Mouse (Mus musculus) hindbrain, embryonic 13.5 days (tissue): ENCODE measurements around the gene Clcf1. TPM values are rescaled to one million over a fixed set of nuclear protein-coding genes. Genes with fewer than 3 reads are reported as not detected.
A peak's percentile ranks its signal among the peaks of the same experiment; 100 is the strongest.

Source experiments
- ATAC-seq: fragments of 200-750 bp; cut with Nextera tagmentation; 2 replicates; pipeline ENCODE4 v1.8.0; 2017; ENCODE audit warnings: moderate TSS enrichment; ENCODE audit not compliant: low FRiP score
- H3K27ac ChIP-seq: fragments of 300-500 bp; sonication (generic); 2 replicates; pipeline ENCODE4 v1.5.1; 2015; ENCODE audit warnings: inconsistent platforms, mild to moderate bottlenecking, moderate library complexity
- H3K27me3 ChIP-seq: fragments of 300-500 bp; sonication (generic); 2 replicates; pipeline ENCODE4 v1.6.1; 2015; ENCODE audit warnings: mild to moderate bottlenecking, inconsistent platforms
- H3K36me3 ChIP-seq: fragments of 300-500 bp; sonication (generic); 2 replicates; pipeline ENCODE4 v1.6.1; 2015; ENCODE audit warnings: mild to moderate bottlenecking, inconsistent platforms
- H3K4me1 ChIP-seq: fragments of 300-500 bp; sonication (generic); replicated peaks from 2 replicates; pipeline ENCODE4 v1.6.1; 2015; ENCODE audit warnings: inconsistent platforms
- H3K4me2 ChIP-seq: fragments of 300-500 bp; sonication (generic); 2 replicates; pipeline ENCODE4 v1.6.1; 2015; ENCODE audit warnings: inconsistent platforms, mild to moderate bottlenecking, moderate library complexity
- H3K4me3 ChIP-seq: fragments of 300-500 bp; sonication (generic); 2 replicates; pipeline ENCODE4 v1.5.1; 2015; ENCODE audit warnings: mild to moderate bottlenecking, inconsistent platforms
- H3K9ac ChIP-seq: fragments of 300-500 bp; sonication (generic); 2 replicates; pipeline ENCODE4 v1.6.1; 2015; ENCODE audit warnings: mild to moderate bottlenecking, inconsistent platforms
- H3K9me3 ChIP-seq: fragments of 300-500 bp; sonication (generic); 2 replicates; pipeline ENCODE4 v1.6.1; 2016; ENCODE audit warnings: inconsistent platforms
- WGBS: fragments of 180-500 bp; shearing (Covaris S2); methylation state at CpG from one replicate; pipeline ENCODE4 v1.1.7; 2015; 5-methylcytosine and 5-hydroxymethylcytosine counted together
- polyA plus RNA-seq: library from polyadenylated mRNA; unstranded; fragments of >200 nt; fragmentation: Nextera tagmentation; extraction: Ambion mirVana; gene quantifications from 2 replicates; pipeline ENCODE4 v1.2.1, GENCODE M21; 2015

Clcf1 gene
- polyA plus RNA-seq, 1 experiment from 2014 or later = 0.58 TPM

DNA sequence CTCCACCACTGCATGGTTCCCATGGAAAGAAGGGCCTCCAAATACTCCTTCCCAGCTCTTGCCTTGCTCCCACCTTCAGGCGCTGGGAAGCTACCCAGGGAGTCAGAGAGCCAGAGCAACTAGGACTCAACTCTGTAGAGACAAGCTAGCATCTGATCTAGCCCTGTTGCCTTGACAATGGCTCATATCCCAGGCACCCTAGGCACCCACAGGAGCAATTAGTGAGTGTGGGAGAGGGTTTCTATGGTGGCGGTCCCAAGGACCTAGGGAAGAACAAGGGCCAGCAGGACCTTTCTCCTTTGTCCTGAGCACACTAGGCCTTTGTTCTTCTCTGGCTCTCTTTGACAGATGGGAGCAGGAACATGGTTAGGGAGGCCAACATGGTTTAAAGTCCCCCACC is 30.3 kb upstream of the Clcf1 start:
- H3K36me3 ChIP-seq = no peaks in the 10 kb centered on the region
- H3K9ac ChIP-seq = no peak overlapping the region
- H3K4me2 ChIP-seq = no peak overlapping the region
- ATAC-seq = no peak
- no peaks in the 10 kb centered on the region for H3K27me3 ChIP-seq
- no peaks in the 10 kb centered on the region for H3K9me3 ChIP-seq
- no peak overlapping the region for H3K4me3 ChIP-seq
- no peak overlapping the region for H3K27ac ChIP-seq
- H3K4me1 ChIP-seq = peaks cover 17% of the 10 kb centered on the region
- WGBS = 70% methylated on average over 2 of the region's 2 CpGs

DNA sequence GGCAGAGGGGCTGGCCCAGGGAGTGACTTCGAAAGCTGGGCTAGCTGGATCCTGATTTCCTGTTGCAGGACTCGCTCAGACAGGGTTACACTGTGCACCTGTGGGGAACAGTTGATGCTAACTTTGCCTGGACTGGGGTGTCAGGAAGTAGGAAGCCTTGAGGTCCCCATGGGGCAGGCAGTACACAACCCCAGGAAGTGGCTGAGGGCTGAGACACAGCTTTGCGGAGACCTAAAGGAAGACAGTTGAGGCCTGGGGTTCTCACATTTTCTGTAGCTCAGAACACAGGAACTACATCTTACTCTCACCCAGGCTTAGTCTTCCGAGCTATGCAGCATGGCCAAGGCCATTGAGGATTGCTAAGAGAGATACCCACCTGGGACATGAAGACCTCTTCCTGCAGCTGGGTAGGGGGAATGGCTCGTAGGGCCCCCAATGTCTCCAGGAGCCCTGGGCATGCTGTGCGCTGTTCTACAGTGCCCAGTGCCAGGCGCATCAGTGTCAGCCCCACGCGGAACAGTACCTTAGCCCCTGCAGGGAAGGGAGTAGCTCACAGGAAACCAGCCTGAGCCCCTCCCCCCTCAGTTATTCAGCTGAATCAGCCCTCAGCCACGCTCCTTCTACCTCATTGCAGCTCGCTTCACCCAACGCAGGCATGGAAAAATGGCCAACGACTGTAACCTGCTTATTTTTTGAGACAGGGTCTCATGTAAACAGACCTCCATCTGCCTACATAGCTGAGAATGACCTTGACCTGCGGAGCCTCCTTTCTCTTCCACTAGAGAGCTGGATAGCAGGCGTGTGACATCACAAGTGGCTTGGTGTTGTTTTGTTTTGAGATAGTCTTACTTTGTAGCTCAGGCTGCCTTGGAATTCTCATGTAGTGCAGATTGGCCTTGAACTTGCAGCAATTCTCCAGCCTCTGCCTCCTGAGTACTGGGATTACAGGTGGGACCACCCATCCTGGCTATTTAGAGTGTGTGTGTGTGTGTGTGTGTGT is 28.8 kb upstream of the Clcf1 start:
- WGBS = 62% methylated on average over 15 of the region's 15 CpGs
- H3K9ac ChIP-seq = no peak overlapping the region
- H3K27me3 ChIP-seq = no peaks in the 10 kb centered on the region

DNA sequence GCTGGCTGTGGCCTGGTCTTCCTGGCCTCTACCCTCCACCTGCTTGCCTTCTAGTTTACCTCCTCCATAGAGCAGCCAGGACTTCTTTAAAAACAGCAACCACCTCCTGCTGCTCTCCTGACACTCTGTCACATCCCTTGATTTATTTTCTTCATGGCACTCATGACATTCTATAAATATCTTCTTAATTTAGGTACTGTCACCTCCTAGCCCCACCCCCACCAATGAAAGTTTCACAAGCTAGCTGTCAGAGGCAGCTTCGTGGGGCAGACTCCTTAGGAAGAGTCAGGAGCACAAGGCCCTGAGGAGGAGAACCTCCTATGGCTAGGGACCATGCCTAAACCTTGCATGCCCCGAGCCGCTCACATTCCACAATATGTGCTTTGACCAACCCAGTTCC is 26.7 kb upstream of the Clcf1 start:
- no peak overlapping the region for H3K4me3 ChIP-seq
- no peak overlapping the region for H3K9ac ChIP-seq
- H3K27me3 ChIP-seq = no peaks in the 10 kb centered on the region
- no peaks in the 10 kb centered on the region for H3K9me3 ChIP-seq
- no peak overlapping the region for H3K4me2 ChIP-seq
- H3K36me3 ChIP-seq = no peaks in the 10 kb centered on the region
- no peak overlapping the region for H3K27ac ChIP-seq
- WGBS = 74% methylated on average over 3 of the region's 3 CpGs
- no peak for ATAC-seq
- H3K4me1 ChIP-seq = peaks cover 14% of the 10 kb centered on the region

More for the DNA sequence above, 28.8 kb upstream of the Clcf1 start:
- Histone ChIP-seq H3K27ac (no peak overlapping the region), H3K9me3 (no peaks in the 10 kb centered on the region), H3K4me2 (no peak overlapping the region), H3K4me1 (peaks cover 17% of the 10 kb centered on the region), H3K4me3 (no peak overlapping the region), H3K36me3 (no peaks in the 10 kb centered on the region)
- no peak for ATAC-seq

DNA sequence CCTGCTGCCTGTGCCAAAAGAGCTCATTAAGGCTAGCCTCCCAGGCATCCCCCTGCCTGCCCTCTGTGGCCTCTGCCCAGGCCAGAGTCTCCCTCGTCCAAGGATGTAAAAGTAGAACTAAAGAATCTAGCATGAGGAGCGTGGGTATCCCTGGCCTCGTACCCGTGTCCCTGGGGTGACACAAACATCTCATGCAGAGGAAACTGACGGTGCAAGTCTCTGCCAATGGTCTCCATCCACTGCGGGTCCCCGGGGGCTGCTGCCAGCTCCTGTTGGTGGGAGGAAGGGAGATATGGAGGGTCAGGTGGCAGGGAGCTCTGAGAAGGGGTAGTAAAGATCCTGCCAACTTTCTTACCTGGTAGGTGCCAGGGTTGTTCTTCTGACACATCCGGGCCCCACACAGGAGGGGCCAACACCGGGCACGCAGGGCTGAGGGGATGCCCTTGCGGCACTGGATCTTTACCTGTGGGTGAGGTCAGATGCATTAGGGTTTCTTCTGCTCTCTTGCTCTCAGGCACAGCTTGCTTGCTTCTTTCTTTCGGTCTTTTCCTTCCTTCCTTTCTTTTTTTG is 24.9 kb upstream of the Clcf1 start:
- Histone ChIP-seq H3K4me1 (peaks cover 29% of the 10 kb centered on the region), H3K4me2 (no peak overlapping the region), H3K4me3 (no peak overlapping the region), H3K27me3 (no peaks in the 10 kb centered on the region), H3K36me3 (peaks cover 11% of the 10 kb centered on the region), H3K27ac (no peak overlapping the region), H3K9me3 (no peaks in the 10 kb centered on the region), H3K9ac (no peak overlapping the region; the same call in 1 of the 2 replicates)
- ATAC-seq = no peak
- 92% methylated on average over 12 of the region's 12 CpGs for WGBS

DNA sequence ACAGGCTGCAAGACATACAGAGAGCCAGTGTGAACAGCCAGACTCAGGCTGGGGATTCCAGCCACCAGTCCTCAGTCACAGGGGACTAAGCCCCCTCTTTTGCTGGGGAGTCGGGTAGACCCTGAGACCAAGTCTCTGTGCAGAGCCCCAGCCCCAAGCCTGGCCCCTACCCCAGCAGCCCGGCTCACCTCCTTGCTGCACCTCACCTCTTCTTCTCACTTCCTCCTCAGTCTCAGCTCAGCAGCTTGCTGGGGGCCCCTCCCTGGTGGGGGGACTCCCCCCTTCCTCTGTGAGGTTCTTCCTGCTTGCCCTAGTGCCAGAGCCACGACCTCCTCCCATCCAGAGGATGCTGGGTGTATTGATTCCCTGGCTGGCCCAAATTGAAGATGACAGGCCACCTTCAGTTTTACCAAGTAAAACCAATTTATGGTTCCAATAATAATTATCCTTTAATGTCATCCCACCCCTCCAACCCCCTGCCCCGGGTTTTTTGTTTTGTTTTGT is 23.2 kb upstream of the Clcf1 start, which contains the start of gene Tbc1d10c:
Gene Tbc1d10c, minus strand, starts transcription at position 454 of the 504 bp plus-strand sequence.
- peak within 1 kb of the TSS; percentile 99 for H3K9ac ChIP-seq

DNA sequence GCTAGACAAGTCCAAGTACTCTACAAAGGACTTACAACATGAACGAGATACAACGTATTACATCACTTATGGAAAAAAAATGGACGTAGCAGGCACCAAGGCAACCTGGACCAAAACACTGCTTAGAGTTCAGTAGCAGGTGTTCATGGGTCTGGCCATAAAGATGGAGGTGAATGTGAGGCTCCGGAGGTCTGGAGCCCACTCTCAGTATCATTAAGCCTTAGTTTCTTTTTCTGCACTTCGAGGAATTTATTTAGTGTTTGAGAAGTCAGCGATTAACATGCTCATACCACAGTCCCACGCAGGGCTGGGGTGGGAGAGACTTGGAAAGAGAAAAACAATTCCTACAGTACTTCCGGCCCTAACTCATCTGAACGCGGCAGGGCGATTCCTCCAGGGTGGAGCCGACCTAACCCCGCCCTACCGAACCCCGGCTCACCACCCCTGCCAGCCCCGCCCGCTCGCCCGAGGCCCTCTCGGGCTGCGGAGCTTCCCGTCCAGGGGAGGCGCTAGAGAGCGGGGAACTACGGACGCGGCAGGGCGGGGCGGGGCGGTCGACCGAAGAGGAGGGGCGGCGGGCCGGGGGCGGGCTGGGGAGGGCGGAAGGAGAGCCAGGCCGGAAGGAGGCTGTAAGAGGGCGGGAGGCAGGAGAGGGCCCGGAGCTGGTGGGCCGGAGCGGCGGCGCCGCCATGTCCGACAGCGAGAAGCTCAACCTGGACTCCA is 22.3 kb upstream of the Clcf1 start, which contains the start of gene Ppp1ca:
Gene Ppp1ca, plus strand, starts transcription at position 538 of the 723 bp plus-strand sequence.
- peak within 1 kb of the TSS; percentile 97 for H3K4me3 ChIP-seq
- peak within 1 kb of the TSS; percentile 94 for H3K27ac ChIP-seq
- H3K9ac ChIP-seq = peak within 1 kb of the TSS; percentile 99
- H3K4me2 ChIP-seq = peak within 1 kb of the TSS; percentile 96
- no peaks in the 10 kb centered on the region for H3K27me3 ChIP-seq
- peak; percentile 90 for ATAC-seq
- H3K36me3 ChIP-seq = peaks cover 37% of the 10 kb centered on the region
- no peaks in the 10 kb centered on the region for H3K9me3 ChIP-seq
- H3K4me1 ChIP-seq = peaks cover 30% of the 10 kb centered on the region
- WGBS = 7% methylated on average over 40 of the region's 47 CpGs

More for the DNA sequence above, 23.2 kb upstream of the Clcf1 start, which contains the start of gene Tbc1d10c:
- H3K9me3 ChIP-seq = no peaks in the 10 kb centered on the region
- H3K4me3 ChIP-seq = peak within 1 kb of the TSS; percentile 97
- H3K4me1 ChIP-seq = peaks cover 30% of the 10 kb centered on the region
- ATAC-seq = no peak
- H3K27ac ChIP-seq = peak within 1 kb of the TSS; percentile 94
- peaks cover 29% of the 10 kb centered on the region for H3K36me3 ChIP-seq
- WGBS = 76% methylated on average over 4 of the region's 4 CpGs
- H3K27me3 ChIP-seq = no peaks in the 10 kb centered on the region
- H3K4me2 ChIP-seq = peak within 1 kb of the TSS; percentile 96

DNA sequence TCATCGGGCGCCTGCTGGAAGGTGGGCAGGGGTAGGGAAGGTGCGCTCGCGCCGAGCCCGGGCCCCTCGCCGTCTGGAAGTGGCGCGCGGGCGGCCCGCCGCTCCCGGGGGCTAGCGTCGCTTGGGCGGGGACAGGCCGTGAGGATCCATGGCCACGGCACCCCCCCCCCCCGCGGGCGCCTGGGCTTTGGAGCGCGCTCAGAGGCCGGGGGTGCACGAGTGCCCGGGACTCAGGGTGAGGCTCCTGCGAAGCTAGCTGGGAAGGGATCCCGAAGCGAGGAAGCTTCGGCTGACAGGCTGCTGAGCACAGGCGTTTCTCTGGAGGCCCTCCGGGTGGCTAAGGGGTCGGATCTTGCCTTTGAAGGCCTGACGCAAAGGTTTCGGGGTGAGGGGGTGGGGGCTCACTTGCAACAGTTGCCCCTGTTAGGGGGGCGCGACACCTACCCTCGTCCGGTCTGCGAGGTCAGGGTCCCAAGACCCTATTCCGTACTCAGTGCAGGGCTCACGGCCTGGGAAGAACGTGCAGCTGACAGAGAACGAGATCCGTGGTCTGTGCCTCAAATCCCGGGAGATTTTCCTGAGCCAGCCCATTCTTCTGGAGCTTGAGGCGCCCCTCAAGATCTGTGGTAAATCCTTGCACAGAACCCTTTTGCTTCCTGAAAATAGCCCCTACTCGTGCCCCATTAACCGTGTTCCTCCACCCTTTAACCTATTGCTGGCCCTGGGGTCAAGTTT is 21.6 kb upstream of the Clcf1 start:
- H3K4me2 ChIP-seq = peak overlapping the region; percentile 96
- peak overlapping the region; percentile 99 for H3K9ac ChIP-seq
- under 1% methylated on average over 45 of the region's 52 CpGs for whole genome bisulfite sequencing
- no peaks in the 10 kb centered on the region for H3K9me3 ChIP-seq
- peaks cover 44% of the 10 kb centered on the region for H3K36me3 ChIP-seq
- H3K27me3 ChIP-seq = no peaks in the 10 kb centered on the region
- H3K4me1 ChIP-seq = peaks cover 30% of the 10 kb centered on the region
- peak overlapping the region; percentile 97 for H3K4me3 ChIP-seq
- ATAC-seq = no peak; the same call in 1 of the 2 replicates
- peak overlapping the region; percentile 94 for H3K27ac ChIP-seq

DNA sequence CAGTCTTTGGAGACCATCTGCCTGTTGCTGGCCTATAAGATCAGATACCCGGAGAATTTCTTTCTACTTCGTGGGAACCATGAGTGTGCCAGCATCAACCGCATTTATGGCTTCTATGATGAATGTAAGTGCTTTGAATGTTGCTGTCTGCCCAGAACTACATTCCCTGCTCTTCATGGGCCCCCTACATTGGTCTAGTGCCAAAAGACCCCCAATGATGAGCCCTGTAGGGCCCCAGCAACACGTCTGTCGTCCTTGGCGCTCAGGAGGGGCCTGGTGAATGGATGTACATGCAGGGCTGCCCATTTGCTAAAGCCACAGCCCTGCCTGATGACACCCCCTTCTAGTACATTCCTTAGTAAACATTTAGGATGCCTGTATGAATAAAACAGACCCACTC is 20.9 kb upstream of the Clcf1 start:
- Histone ChIP-seq H3K4me3 (peak overlapping the region; percentile 97), H3K36me3 (peaks cover 50% of the 10 kb centered on the region), H3K4me1 (peaks cover 30% of the 10 kb centered on the region), H3K27ac (0 out of 2 replicates have a peak overlapping the region, but pooled peaks have one; percentile 94), H3K9ac (peak overlapping the region; percentile 99), H3K9me3 (no peaks in the 10 kb centered on the region), H3K27me3 (no peaks in the 10 kb centered on the region), H3K4me2 (peak overlapping the region; percentile 96)
- no peak for ATAC-seq
- WGBS = 54% methylated on average over 6 of the region's 6 CpGs

DNA sequence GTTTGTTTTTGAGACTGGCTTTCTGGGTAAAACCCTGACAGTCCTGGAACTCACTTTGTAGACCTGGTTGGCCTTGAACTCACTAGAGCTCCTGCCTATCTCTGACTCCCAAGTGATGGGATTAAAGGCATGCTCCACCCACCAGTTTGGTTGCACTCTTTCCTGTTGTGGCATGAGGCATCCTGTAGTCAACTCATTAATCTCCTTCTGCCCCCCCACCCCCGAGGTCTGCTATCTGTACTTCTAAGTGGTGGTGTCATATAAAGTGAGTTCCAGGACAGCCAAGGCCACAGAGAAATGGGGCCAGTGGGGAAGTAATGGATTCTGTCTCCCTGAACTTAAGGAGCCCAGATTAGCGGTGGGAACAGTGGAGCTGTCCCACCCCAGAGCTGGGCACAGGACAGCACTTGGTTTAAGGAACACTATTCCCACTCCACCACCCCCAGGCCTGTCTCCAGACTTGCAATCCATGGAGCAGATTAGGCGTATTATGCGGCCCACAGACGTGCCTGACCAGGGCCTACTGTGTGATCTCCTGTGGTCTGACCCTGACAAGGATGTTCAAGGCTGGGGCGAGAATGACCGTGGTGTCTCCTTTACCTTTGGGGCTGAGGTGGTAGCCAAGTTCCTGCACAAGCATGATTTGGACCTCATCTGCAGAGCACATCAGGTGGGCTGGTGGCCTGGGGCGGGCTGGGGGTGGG is 19.9 kb upstream of the Clcf1 start:
- WGBS = 91% methylated on average over 8 of the region's 8 CpGs

DNA sequence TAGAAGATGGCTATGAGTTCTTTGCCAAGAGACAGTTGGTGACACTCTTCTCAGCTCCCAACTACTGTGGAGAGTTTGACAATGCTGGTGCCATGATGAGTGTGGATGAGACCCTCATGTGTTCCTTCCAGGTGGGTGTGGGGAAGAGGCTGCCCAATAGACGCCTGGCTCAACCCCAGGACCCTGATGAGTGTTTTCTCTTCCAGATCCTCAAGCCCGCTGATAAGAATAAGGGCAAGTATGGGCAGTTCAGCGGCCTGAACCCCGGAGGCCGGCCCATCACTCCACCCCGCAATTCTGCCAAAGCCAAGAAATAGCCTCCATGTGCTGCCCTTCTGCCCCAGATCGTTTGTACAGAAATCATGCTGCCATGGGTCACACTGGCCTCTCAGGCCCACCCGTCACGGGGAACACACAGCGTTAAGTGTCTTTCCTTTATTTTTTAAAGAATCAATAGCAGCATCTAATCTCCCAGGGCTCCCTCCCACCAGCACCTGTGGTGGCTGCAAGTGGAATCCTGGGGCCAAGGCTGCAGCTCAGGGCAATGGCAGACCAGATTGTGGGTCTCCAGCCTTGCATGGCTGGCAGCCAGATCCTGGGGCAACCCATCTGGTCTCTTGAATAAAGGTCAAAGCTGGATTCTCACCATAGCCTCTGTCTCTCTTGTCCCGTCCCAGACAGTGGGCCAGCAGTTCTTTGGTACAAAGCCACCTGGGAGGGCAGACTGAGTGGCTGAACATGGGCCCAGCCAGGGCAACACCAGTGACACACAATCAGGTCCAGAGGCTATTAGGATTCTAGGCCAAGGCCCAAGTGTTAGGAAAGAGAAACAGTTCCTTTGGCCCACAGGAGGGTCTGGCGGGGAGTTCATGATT is 19.0 kb upstream of the Clcf1 start:
- no peak overlapping the region for H3K4me3 ChIP-seq
- no peak overlapping the region for H3K9ac ChIP-seq
- no peaks in the 10 kb centered on the region for H3K27me3 ChIP-seq
- H3K4me1 ChIP-seq = peaks cover 31% of the 10 kb centered on the region
- no peaks in the 10 kb centered on the region for H3K9me3 ChIP-seq
- ATAC-seq = no peak
- H3K27ac ChIP-seq = no peak overlapping the region
- no peak overlapping the region for H3K4me2 ChIP-seq
- peaks cover 62% of the 10 kb centered on the region for H3K36me3 ChIP-seq
- WGBS = 80% methylated on average over 12 of the region's 12 CpGs

More for the DNA sequence above, 19.9 kb upstream of the Clcf1 start:
- Histone ChIP-seq H3K9ac (no peak overlapping the region; the same call in 1 of the 2 replicates), H3K4me2 (peak overlapping the region; percentile 96; the same call in 1 of the 2 replicates), H3K27ac (no peak overlapping the region), H3K9me3 (no peaks in the 10 kb centered on the region), H3K4me1 (peaks cover 30% of the 10 kb centered on the region), H3K27me3 (no peaks in the 10 kb centered on the region), H3K36me3 (peaks cover 58% of the 10 kb centered on the region), H3K4me3 (no peak overlapping the region)
- ATAC-seq = no peak
